Mouse (Mus musculus): Measurements from ENCODE around the gene Asns. TPM values are rescaled to one million over a fixed set of nuclear protein-coding genes. Genes with fewer than 3 reads are reported as not detected.

Gene Asns
- polyA plus RNA-seq, 1 experiment = 122 TPM

GRCm38 (mm10) chr6:7729128-7729527 is 36.1 kb upstream of the Asns start:
- no peaks in the 10 kb centered on the region for H3K79me2 ChIP-seq (ENCODE audit: control insufficient read depth, insufficient read depth)
- H3ac ChIP-seq (ENCODE audit: control insufficient read depth, insufficient read length, low read depth) = no peak overlapping the region
- no peak overlapping the region for H3K4me3 ChIP-seq (ENCODE audit: insufficient read depth, poor library complexity, severe bottlenecking)
- TF ChIP-seq MAX (IDR thresholded peaks at IDR 0.05) = no peak
- TF ChIP-seq USF1 (IDR thresholded peaks at IDR 0.05; ENCODE audit: low read depth) = no peak
- TF ChIP-seq MYOD1 (IDR thresholded peaks at IDR 0.05; ENCODE audit: control insufficient read depth, insufficient read length, low read depth) = no peak
- no peak for TF ChIP-seq CTCF (IDR thresholded peaks at IDR 0.05; ENCODE audit: control insufficient read depth, insufficient read depth, insufficient read length)
- TF ChIP-seq FOSL1 (IDR thresholded peaks at IDR 0.05; ENCODE audit: insufficient read depth, low read length, poor library complexity, severe bottlenecking) = no peak
- TF ChIP-seq MYOG (IDR thresholded peaks at IDR 0.05; ENCODE audit: control insufficient read depth, extremely low read depth, insufficient read length) = no peak
- TF ChIP-seq CEBPB (IDR thresholded peaks at IDR 0.05; ENCODE audit: low read depth) = no peak
- H3K27me3 ChIP-seq (ENCODE audit: control insufficient read depth, insufficient read depth, insufficient read length) = no peaks in the 10 kb centered on the region
- H3K36me3 ChIP-seq (ENCODE audit: control insufficient read depth, insufficient read depth) = no peaks in the 10 kb centered on the region
- no peaks in the 10 kb centered on the region for H3K79me3 ChIP-seq (ENCODE audit: low read depth)

- Histone ChIP-seq H3K27me3 (ENCODE audit: control insufficient read depth, insufficient read depth, insufficient read length) (no peaks in the 10 kb centered on the region), H3K36me3 (ENCODE audit: control insufficient read depth, insufficient read depth) (no peaks in the 10 kb centered on the region), H3K79me2 (ENCODE audit: control insufficient read depth, insufficient read depth) (no peaks in the 10 kb centered on the region), H3K4me3 (ENCODE audit: insufficient read depth, poor library complexity, severe bottlenecking) (no peak overlapping the region), H3K79me3 (ENCODE audit: low read depth) (no peaks in the 10 kb centered on the region), H3ac (ENCODE audit: control insufficient read depth, insufficient read length, low read depth) (no peak overlapping the region)
- no peak for TF ChIP-seq MYOG (IDR thresholded peaks at IDR 0.05; ENCODE audit: control insufficient read depth, extremely low read depth, insufficient read length)
- TF ChIP-seq USF1 (IDR thresholded peaks at IDR 0.05; ENCODE audit: low read depth) = no peak
- TF ChIP-seq MAX (IDR thresholded peaks at IDR 0.05) = no peak
- no peak for TF ChIP-seq CEBPB (IDR thresholded peaks at IDR 0.05; ENCODE audit: low read depth)
- no peak for TF ChIP-seq CTCF (IDR thresholded peaks at IDR 0.05; ENCODE audit: control insufficient read depth, insufficient read depth, insufficient read length)
- TF ChIP-seq FOSL1 (IDR thresholded peaks at IDR 0.05; ENCODE audit: insufficient read depth, low read length, poor library complexity, severe bottlenecking) = no peak
- TF ChIP-seq MYOD1 (IDR thresholded peaks at IDR 0.05; ENCODE audit: control insufficient read depth, insufficient read length, low read depth) = no peak
These were observed 35.2 kb upstream of the Asns start for GRCm38 (mm10) chr6:7728241-7728640.

DNA sequence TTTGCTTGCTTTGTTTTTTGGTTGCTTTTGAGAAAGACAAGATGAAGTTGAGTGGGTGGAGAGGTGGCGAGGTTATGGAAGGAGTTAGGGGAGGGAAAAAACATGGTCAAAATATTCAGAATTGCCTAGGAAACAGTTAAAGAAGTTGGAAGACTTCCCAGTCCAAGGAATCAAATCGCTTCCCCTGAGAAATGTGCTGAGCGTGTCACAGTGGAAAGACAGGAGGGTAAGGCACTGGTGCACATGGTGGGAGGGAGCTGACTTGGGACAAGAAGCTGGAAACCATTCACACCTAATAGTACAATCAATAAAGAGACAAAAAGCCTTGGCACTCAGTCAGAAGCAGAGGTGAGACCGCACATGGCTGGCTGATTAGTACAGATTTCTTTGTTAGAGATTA is 23.2 kb upstream of the Asns start:
- Histone ChIP-seq H3ac (ENCODE audit: control insufficient read depth, insufficient read length, low read depth) (no peak overlapping the region), H3K36me3 (ENCODE audit: control insufficient read depth, insufficient read depth) (no peaks in the 10 kb centered on the region), H3K79me2 (ENCODE audit: control insufficient read depth, insufficient read depth) (no peaks in the 10 kb centered on the region), H3K4me3 (ENCODE audit: insufficient read depth, poor library complexity, severe bottlenecking) (no peak overlapping the region), H3K79me3 (ENCODE audit: low read depth) (no peaks in the 10 kb centered on the region), H3K27me3 (ENCODE audit: control insufficient read depth, insufficient read depth, insufficient read length) (no peaks in the 10 kb centered on the region)
- TF ChIP-seq MAX (IDR thresholded peaks at IDR 0.05) = no peak
- no peak for TF ChIP-seq CEBPB (IDR thresholded peaks at IDR 0.05; ENCODE audit: low read depth)
- TF ChIP-seq CTCF (IDR thresholded peaks at IDR 0.05; ENCODE audit: control insufficient read depth, insufficient read depth, insufficient read length) = no peak
- TF ChIP-seq FOSL1 (IDR thresholded peaks at IDR 0.05; ENCODE audit: insufficient read depth, low read length, poor library complexity, severe bottlenecking) = no peak
- no peak for TF ChIP-seq MYOD1 (IDR thresholded peaks at IDR 0.05; ENCODE audit: control insufficient read depth, insufficient read length, low read depth)
- TF ChIP-seq USF1 (IDR thresholded peaks at IDR 0.05; ENCODE audit: low read depth) = no peak
- no peak for TF ChIP-seq MYOG (IDR thresholded peaks at IDR 0.05; ENCODE audit: control insufficient read depth, extremely low read depth, insufficient read length)

- H3K4me3 ChIP-seq (ENCODE audit: insufficient read depth, poor library complexity, severe bottlenecking) = no peak overlapping the region
- TF ChIP-seq FOSL1 (IDR thresholded peaks at IDR 0.05; ENCODE audit: insufficient read depth, low read length, poor library complexity, severe bottlenecking) = no peak
- TF ChIP-seq CTCF (IDR thresholded peaks at IDR 0.05; ENCODE audit: control insufficient read depth, insufficient read depth, insufficient read length) = no peak
- TF ChIP-seq USF1 (IDR thresholded peaks at IDR 0.05; ENCODE audit: low read depth) = no peak
- no peak for TF ChIP-seq CEBPB (IDR thresholded peaks at IDR 0.05; ENCODE audit: low read depth)
- no peak for TF ChIP-seq MYOG (IDR thresholded peaks at IDR 0.05; ENCODE audit: control insufficient read depth, extremely low read depth, insufficient read length)
- TF ChIP-seq MAX (IDR thresholded peaks at IDR 0.05) = no peak
- TF ChIP-seq MYOD1 (IDR thresholded peaks at IDR 0.05; ENCODE audit: control insufficient read depth, insufficient read length, low read depth) = no peak
- no peaks in the 10 kb centered on the region for H3K79me2 ChIP-seq (ENCODE audit: control insufficient read depth, insufficient read depth)
- no peaks in the 10 kb centered on the region for H3K27me3 ChIP-seq (ENCODE audit: control insufficient read depth, insufficient read depth, insufficient read length)
- no peaks in the 10 kb centered on the region for H3K79me3 ChIP-seq (ENCODE audit: low read depth)
- H3K36me3 ChIP-seq (ENCODE audit: control insufficient read depth, insufficient read depth) = no peaks in the 10 kb centered on the region
- no peak overlapping the region for H3ac ChIP-seq (ENCODE audit: control insufficient read depth, insufficient read length, low read depth)
These were observed 21.2 kb upstream of the Asns start for GRCm38 (mm10) chr6:7714230-7714629.

GRCm38 (mm10) chr6:7711837-7712330 is 18.8 kb upstream of the Asns start:
- TF ChIP-seq FOSL1 (IDR thresholded peaks at IDR 0.05; ENCODE audit: insufficient read depth, low read length, poor library complexity, severe bottlenecking) (no peak), USF1 (IDR thresholded peaks at IDR 0.05; ENCODE audit: low read depth) (no peak), MYOD1 (IDR thresholded peaks at IDR 0.05; ENCODE audit: control insufficient read depth, insufficient read length, low read depth) (no peak), CEBPB (IDR thresholded peaks at IDR 0.05; ENCODE audit: low read depth) (no peak)
- Histone ChIP-seq H3ac (ENCODE audit: control insufficient read depth, insufficient read length, low read depth) (no peak overlapping the region), H3K36me3 (ENCODE audit: control insufficient read depth, insufficient read depth) (no peaks in the 10 kb centered on the region), H3K4me3 (ENCODE audit: insufficient read depth, poor library complexity, severe bottlenecking) (no peak overlapping the region), H3K79me3 (ENCODE audit: low read depth) (no peaks in the 10 kb centered on the region), H3K79me2 (ENCODE audit: control insufficient read depth, insufficient read depth) (no peaks in the 10 kb centered on the region), H3K27me3 (ENCODE audit: control insufficient read depth, insufficient read depth, insufficient read length) (no peaks in the 10 kb centered on the region)

DNA sequence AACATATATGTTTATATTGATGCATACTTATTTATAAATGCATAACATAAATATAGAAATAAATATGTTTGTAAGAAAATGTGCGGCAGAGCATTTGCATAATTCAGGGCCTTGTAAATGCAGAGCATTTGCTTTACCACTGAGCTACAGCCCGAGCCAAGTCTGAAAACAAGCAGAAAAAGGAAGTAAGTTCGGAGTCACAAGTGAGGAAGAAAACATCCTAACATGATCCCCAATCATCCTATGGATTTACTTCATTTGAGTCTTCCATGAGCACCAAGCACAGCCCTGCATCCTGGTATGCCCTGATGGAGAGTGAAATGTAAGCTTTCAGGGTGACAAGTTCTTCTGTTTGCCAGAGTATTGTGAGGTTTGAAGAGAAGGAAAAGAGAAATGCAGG is 15.2 kb upstream of the Asns start:
- TF ChIP-seq MYOD1 (IDR thresholded peaks at IDR 0.05; ENCODE audit: control insufficient read depth, insufficient read length, low read depth) = no peak
- Histone ChIP-seq H3K79me2 (ENCODE audit: control insufficient read depth, insufficient read depth) (no peaks in the 10 kb centered on the region), H3K27me3 (ENCODE audit: control insufficient read depth, insufficient read depth, insufficient read length) (no peaks in the 10 kb centered on the region), H3ac (ENCODE audit: control insufficient read depth, insufficient read length, low read depth) (no peak overlapping the region), H3K4me3 (ENCODE audit: insufficient read depth, poor library complexity, severe bottlenecking) (no peak overlapping the region), H3K36me3 (ENCODE audit: control insufficient read depth, insufficient read depth) (no peaks in the 10 kb centered on the region), H3K79me3 (ENCODE audit: low read depth) (no peaks in the 10 kb centered on the region)
